Comparison of ENCODE assay signal across 9 mouse cellular contexts in genomic region chr12:32104451-32104862, GRCm38 (mm10). TPM values are rescaled to one million over a fixed set of nuclear protein-coding genes. Genes with fewer than 3 reads are reported as not detected.
DNase-seq lines count a peak whose midpoint lies in the region; ATAC-seq and TF ChIP-seq lines count a peak whose summit lies in the region.
"Had no signal": no experiment of that assay in that cellular context is flagged by ENCODE, and none has a peak within 500 bp of the region (broad histone marks: within the 10 kb centered on the region; RNA-seq: fewer than 3 reads in every experiment).

No protein-coding gene starts in this region.

- peak overlapping the region; percentile 100 for H3K27ac ChIP-seq in MEL (ENCODE audit: control insufficient read depth, low read depth, low read length)
- peak overlapping the region; percentile 95 for H3K27ac ChIP-seq in liver, embryonic 13.5 days
- no peak overlapping the region for H3K27ac ChIP-seq in midbrain, embryonic 10.5 days (replicated peaks)
- H3K27ac ChIP-seq in layer of hippocampus, adult 2 months = no peak overlapping the region
- H3K27ac ChIP-seq: embryonic facial prominence, embryonic 15.5 days had no signal

- peak; percentile 95 for DNase-seq in MEL (ENCODE audit: low read depth, low spot score)
- DNase-seq in adrenal gland, adult 18-20 months (ENCODE audit: low spot score in 2 of 2) = peak; percentile 19 to 38
- peak; percentile 51 to 69 for DNase-seq in heart, adult 9 months (ENCODE audit: low spot score in 2 of 2)
- peak; percentile 91 for DNase-seq in liver, embryonic 13.5 days
- no peak for DNase-seq in midbrain, embryonic 10.5 days (ENCODE audit: low spot score)
- no peak for DNase-seq in embryo, embryonic 9.5 days (ENCODE audit: extremely low spot score)
- no peak for DNase-seq in layer of hippocampus, adult 2 months (ENCODE audit: low spot score in 2 of 2)

- peak; percentile 100 for ATAC-seq in liver, embryonic 13.5 days (ENCODE audit: low read depth)

- no peak for TF ChIP-seq CTCF in MEL (IDR thresholded peaks at IDR 0.05 in 2 of 3, conservative IDR thresholded peaks at IDR 0.05 in 1 of 3; ENCODE audit: control insufficient read depth in 1 of 3, insufficient read depth in 1 of 3, low read depth in 2 of 3, low read length in 3 of 3, poor library complexity in 1 of 3, severe bottlenecking in 1 of 3)
- no peak for TF ChIP-seq CTCF in layer of hippocampus, adult 2 months (conservative IDR thresholded peaks at IDR 0.05)

- TF ChIP-seq RAD21 in MEL (IDR thresholded peaks at IDR 0.05; ENCODE audit: low read depth, low read length) = no peak

- H3K79me2 ChIP-seq in MEL (ENCODE audit: control insufficient read depth, insufficient read depth, low read length, poor library complexity) = no peaks in the 10 kb centered on the region; the same call in 1 of the 2 replicates

- H3K9me3 ChIP-seq in MEL (replicated peaks; ENCODE audit: insufficient read depth, low read length) = no peaks in the 10 kb centered on the region
- no peaks in the 10 kb centered on the region for H3K9me3 ChIP-seq in liver, embryonic 13.5 days (replicated peaks)
- no peaks in the 10 kb centered on the region for H3K9me3 ChIP-seq in midbrain, embryonic 10.5 days (replicated peaks)
- H3K9me3 ChIP-seq: embryonic facial prominence, embryonic 15.5 days had no signal

- WGBS in liver, embryonic 13.5 days (ENCODE audit: insufficient replicate concordance) = 10% methylated on average over 6 of the region's 6 CpGs
- WGBS in midbrain, embryonic 10.5 days = 83% methylated on average over 6 of the region's 6 CpGs

- peak overlapping the region; percentile 20; a peak in 2 of 4 replicates for H3K4me3 ChIP-seq in MEL (ENCODE audit: control insufficient read depth in 1 of 2, insufficient read depth in 1 of 2, low read depth in 2 of 2, low read length in 2 of 2)
- H3K4me3 ChIP-seq in liver, embryonic 13.5 days (replicated peaks) = peak overlapping the region; percentile 23; the same call in 1 of the 2 replicates
- H3K4me3 ChIP-seq in midbrain, embryonic 10.5 days = no peak overlapping the region
- no peak overlapping the region for H3K4me3 ChIP-seq in layer of hippocampus, adult 2 months
- H3K4me3 ChIP-seq: embryonic facial prominence, embryonic 15.5 days; myocyte had no signal

- peak overlapping the region; percentile 69 for H3K9ac ChIP-seq in MEL (ENCODE audit: control insufficient read depth, low read depth, low read length, poor library complexity, severe bottlenecking)
- peak overlapping the region; percentile 74 for H3K9ac ChIP-seq in liver, embryonic 13.5 days
- H3K9ac ChIP-seq: embryonic facial prominence, embryonic 15.5 days had no signal

- peak; percentile 40 to 48; a peak in 1 of 4 replicates for TF ChIP-seq POLR2A in MEL (IDR thresholded peaks at IDR 0.05; ENCODE audit: control insufficient read depth in 1 of 2, insufficient read depth in 1 of 2, low read depth in 1 of 2, low read length in 2 of 2, poor library complexity in 1 of 2)

- H3K36me3 ChIP-seq in MEL (ENCODE audit: control insufficient read depth in 1 of 2, insufficient read depth in 2 of 2, low read length in 2 of 2) = peaks cover 0 to 42% of the 10 kb centered on the region in 2 experiments; a peak in 2 of 4 replicates
- peaks cover 43% of the 10 kb centered on the region for H3K36me3 ChIP-seq in liver, embryonic 13.5 days
- H3K36me3 ChIP-seq in midbrain, embryonic 10.5 days = no peaks in the 10 kb centered on the region
- H3K36me3 ChIP-seq: embryonic facial prominence, embryonic 15.5 days had no signal

- peaks cover 25 to 36% of the 10 kb centered on the region in 2 experiments for H3K4me1 ChIP-seq in MEL (ENCODE audit: control insufficient read depth in 1 of 2, insufficient read depth in 2 of 2, low read length in 2 of 2)
- peaks cover 91% of the 10 kb centered on the region for H3K4me1 ChIP-seq in liver, embryonic 13.5 days (replicated peaks)
- peaks cover 9% of the 10 kb centered on the region for H3K4me1 ChIP-seq in midbrain, embryonic 10.5 days
- H3K4me1 ChIP-seq: embryonic facial prominence, embryonic 15.5 days had no signal

- H3K27me3 ChIP-seq in MEL (ENCODE audit: control insufficient read depth in 1 of 2, insufficient read depth in 2 of 2, low read length in 2 of 2) = no peaks in the 10 kb centered on the region
- H3K27me3 ChIP-seq in liver, embryonic 13.5 days = no peaks in the 10 kb centered on the region
- no peaks in the 10 kb centered on the region for H3K27me3 ChIP-seq in midbrain, embryonic 10.5 days (ENCODE audit: low read depth, poor library complexity, severe bottlenecking)
- H3K27me3 ChIP-seq: embryonic facial prominence, embryonic 15.5 days had no signal

- H3K4me2 ChIP-seq in liver, embryonic 13.5 days = peak overlapping the region; percentile 65
- H3K4me2 ChIP-seq: embryonic facial prominence, embryonic 15.5 days had no signal

- peak; percentile 98 to 99 for TF ChIP-seq EP300 in MEL (IDR thresholded peaks at IDR 0.05; ENCODE audit: low read depth in 1 of 2, low read length in 2 of 2)

TF ChIP-seq in MEL, 35 proteins besides CTCF, POLR2A, EP300 and RAD21:
- TF ChIP-seq KAT2A (conservative IDR thresholded peaks at IDR 0.05; ENCODE audit: low read depth, low read length) (no peak), UBTF (IDR thresholded peaks at IDR 0.05; ENCODE audit: borderline replicate concordance, insufficient read depth, low read depth, low read length) (no peak), TCF12 (IDR thresholded peaks at IDR 0.05; ENCODE audit: low read depth, low read length) (peak; percentile 97), GATA1 (IDR thresholded peaks at IDR 0.05; ENCODE audit: low read depth, low read length) (peak; percentile 98), MXI1 (IDR thresholded peaks at IDR 0.05; ENCODE audit: low read depth, low read length) (peak; percentile 74), ZMIZ1 (IDR thresholded peaks at IDR 0.05; ENCODE audit: low read depth, low read length) (no peak), CHD2 (IDR thresholded peaks at IDR 0.05; ENCODE audit: low read length) (no peak; the same call in 1 of the 2 replicates), GABPA (IDR thresholded peaks at IDR 0.05; ENCODE audit: low read depth, low read length) (no peak), MYB (IDR thresholded peaks at IDR 0.05; ENCODE audit: low read depth, low read length) (peak; percentile 92), CHD1 (IDR thresholded peaks at IDR 0.05; ENCODE audit: low read depth, low read length) (0 out of 2 replicates have a peak, but pooled peaks have one; percentile 44), ZNF384 (IDR thresholded peaks at IDR 0.05; ENCODE audit: low read depth, low read length) (no peak), TBP (IDR thresholded peaks at IDR 0.05; ENCODE audit: low read depth, low read length) (peak; percentile 75), MAFK (IDR thresholded peaks at IDR 0.05; ENCODE audit: borderline replicate concordance, low read depth, low read length) (no peak), MYC (IDR thresholded peaks at IDR 0.05; ENCODE audit: low read depth, low read length) (peak; percentile 76; the same call in 1 of the 2 replicates), MAZ (IDR thresholded peaks at IDR 0.05; ENCODE audit: low read depth, low read length) (no peak; the same call in 1 of the 2 replicates), TAL1 (IDR thresholded peaks at IDR 0.05; ENCODE audit: low read length) (peak; percentile 97), JUND (IDR thresholded peaks at IDR 0.05; ENCODE audit: low read depth, low read length) (no peak), ZC3H11A (IDR thresholded peaks at IDR 0.05; ENCODE audit: low read depth, low read length) (no peak), USF2 (IDR thresholded peaks at IDR 0.05; ENCODE audit: borderline replicate concordance in 1 of 2, insufficient read depth in 1 of 2, low read depth in 1 of 2, low read length in 2 of 2) (no peak), E2F4 (IDR thresholded peaks at IDR 0.05; ENCODE audit: borderline replicate concordance, low read depth, low read length) (no peak), MAX (IDR thresholded peaks at IDR 0.05; ENCODE audit: low read length) (peak; percentile 43; the same call in 1 of the 2 replicates), MEF2A (IDR thresholded peaks at IDR 0.05; ENCODE audit: extremely low read depth, insufficient replicate concordance, low read depth, low read length, poor library complexity, severe bottlenecking) (no peak), HCFC1 (IDR thresholded peaks at IDR 0.05; ENCODE audit: low read depth, low read length) (no peak), NELFE (IDR thresholded peaks at IDR 0.05; ENCODE audit: low read depth, low read length) (peak; percentile 55), POLR2AphosphoS5 (IDR thresholded peaks at IDR 0.05; ENCODE audit: borderline replicate concordance, low read depth, low read length) (no peak), BHLHE40 (IDR thresholded peaks at IDR 0.05; ENCODE audit: borderline replicate concordance, low read depth, low read length) (peak; percentile 54; the same call in 1 of the 2 replicates), ETS1 (IDR thresholded peaks at IDR 0.05; ENCODE audit: low read depth, low read length) (peak; percentile 97), RCOR1 (IDR thresholded peaks at IDR 0.05; ENCODE audit: low read depth, low read length) (peak; percentile 90), ZKSCAN1 (IDR thresholded peaks at IDR 0.05; ENCODE audit: low read depth, low read length) (no peak), SMC3 (IDR thresholded peaks at IDR 0.05; ENCODE audit: low read depth, low read length) (no peak), POLR2AphosphoS2 (IDR thresholded peaks at IDR 0.05; ENCODE audit: low read length) (peak; percentile 52; the same call in 1 of the 2 replicates), ELF1 (IDR thresholded peaks at IDR 0.05; ENCODE audit: low read depth, low read length) (no peak), NRF1 (IDR thresholded peaks at IDR 0.05; ENCODE audit: insufficient read depth, low read depth, low read length, poor library complexity, severe bottlenecking) (peak; percentile 28; the same call in 1 of the 2 replicates), USF1 (IDR thresholded peaks at IDR 0.05; ENCODE audit: low read depth, low read length) (no peak), SIN3A (IDR thresholded peaks at IDR 0.05; ENCODE audit: low read length) (peak; percentile 91)
TF ChIP-seq in MEL: peak in this region for 16.

RNA-seq across cellular contexts. Expression of gene Prkar2b, which starts 43.4 kb away (rescaled TPM):
- total RNA-seq in MEL (2012; rRNA removed) = 15.2 and 15.7 TPM in 2 replicates
- polyA plus RNA-seq in MEL (2012; ENCODE audit: insufficient read depth in 1 of 2, insufficient read length in 2 of 2, low read depth in 1 of 2, low replicate concordance in 2 of 2, missing spikeins in 1 of 2) = 100 to 1,000 TPM in 1 of 2 experiments, 10 to 100 TPM in 1; 34.1 to 154 TPM
- 100 to 1,000 TPM; 364 to 573 TPM for total RNA-seq in adrenal gland, adult 18-20 months (2021)
- 79.3 and 94.6 TPM in 2 replicates for polyA plus RNA-seq in liver, embryonic 13.5 days (2015; fragmentation: Nextera tagmentation; extraction: Ambion mirVana)
- polyA plus RNA-seq in midbrain, embryonic 10.5 days (2016; fragmentation: Nextera tagmentation; extraction: Ambion mirVana) = 36.6 and 40.0 TPM in 2 replicates
- total RNA-seq in layer of hippocampus, adult 2 months (2021) = 10 to 100 TPM; 29.0 to 33.2 TPM

Comparison
In these comparisons a context has a peak if more than half of its experiments do, and no peak if none do; other contexts are left out.
1. DNase-seq: peak in MEL (single experiment), adrenal gland, adult 18-20 months (2 of 2), heart, adult 9 months (2 of 2) and liver, embryonic 13.5 days (single experiment); none in midbrain, embryonic 10.5 days (single experiment), embryo, embryonic 9.5 days (single experiment) and layer of hippocampus, adult 2 months (0 of 2).
2. H3K27ac ChIP-seq: peak in MEL (single experiment) and liver, embryonic 13.5 days (single experiment); none in midbrain, embryonic 10.5 days (single experiment) and layer of hippocampus, adult 2 months (single experiment).
3. H3K4me3 ChIP-seq: peak in MEL (2 of 2) and liver, embryonic 13.5 days (single experiment); none in midbrain, embryonic 10.5 days (single experiment) and layer of hippocampus, adult 2 months (single experiment).
4. RNA of gene Prkar2b, which starts 43.4 kb away (total RNA-seq): 364 to 573 TPM in adrenal gland, adult 18-20 months; 29.0 to 33.2 TPM in layer of hippocampus, adult 2 months and 15.2 to 15.7 TPM in MEL; every median in the first group is over 10 times any median in the second.